Mouse (Mus musculus) common myeloid progenitor, adult 5-6 weeks (primary cell): ENCODE measurements at regions not wholly inside any gene's neighbourhood (a gene's known extent, or its start where the extent isn't known, plus 50 kb on each side); places are given as distances from the start of the nearest gene placed in this dataset.
"Not testable (repeated sequence)": the region's sequence is repeated elsewhere in the genome, so short reads cannot be mapped to it uniquely, and the experiment has no call there.

Source experiments
- ATAC-seq: replicated peaks from 2 replicates; pipeline ENCODE4 v1.8.0; 2016; ENCODE audit warnings: low read depth, mild to moderate bottlenecking, moderate TSS enrichment, inconsistent platforms; ENCODE audit not compliant: poor library complexity, severe bottlenecking

DNA sequence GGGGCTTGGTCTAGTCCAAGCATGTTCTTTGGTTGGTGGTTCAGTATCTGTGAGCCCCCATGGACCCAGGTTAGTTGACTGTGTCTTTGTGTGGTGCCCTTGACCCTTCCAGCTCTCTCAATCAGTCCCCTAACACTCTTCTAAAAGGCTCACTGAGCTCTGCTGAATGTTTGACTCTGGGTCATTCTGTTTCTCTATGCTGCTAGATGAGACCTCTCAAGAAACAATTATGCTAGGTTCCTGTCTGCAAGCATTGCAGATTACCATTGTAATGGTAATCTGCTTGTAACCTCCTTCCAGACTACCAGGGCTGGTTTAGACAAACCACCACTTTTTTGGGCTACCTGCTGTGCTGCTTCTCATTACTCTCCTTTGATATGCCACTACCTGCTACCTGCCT, 2863.9 kb downstream of the Gm37988 start:
- no peak for ATAC-seq

DNA sequence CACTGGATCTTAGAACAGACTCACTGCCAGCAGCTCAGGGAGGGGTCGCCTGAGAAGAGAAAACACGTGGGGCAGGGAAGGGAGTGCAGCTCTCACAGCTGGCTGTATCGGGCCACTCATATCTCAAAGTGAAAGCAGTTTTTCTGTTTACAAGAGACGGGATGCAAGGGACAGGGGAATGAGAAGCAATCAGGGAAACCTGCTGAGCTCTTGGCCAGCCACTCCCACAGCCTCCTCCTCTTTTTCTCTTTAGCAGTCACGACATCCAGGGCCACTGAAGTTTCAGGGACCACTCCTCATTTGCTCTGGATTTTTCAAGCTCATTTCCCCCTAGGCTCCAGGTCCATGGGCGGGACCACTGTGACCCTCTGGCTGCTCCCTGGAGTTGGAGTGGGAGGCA, 2901.5 kb downstream of the Gm37988 start:
- ATAC-seq, result not testable (repeated sequence)

DNA sequence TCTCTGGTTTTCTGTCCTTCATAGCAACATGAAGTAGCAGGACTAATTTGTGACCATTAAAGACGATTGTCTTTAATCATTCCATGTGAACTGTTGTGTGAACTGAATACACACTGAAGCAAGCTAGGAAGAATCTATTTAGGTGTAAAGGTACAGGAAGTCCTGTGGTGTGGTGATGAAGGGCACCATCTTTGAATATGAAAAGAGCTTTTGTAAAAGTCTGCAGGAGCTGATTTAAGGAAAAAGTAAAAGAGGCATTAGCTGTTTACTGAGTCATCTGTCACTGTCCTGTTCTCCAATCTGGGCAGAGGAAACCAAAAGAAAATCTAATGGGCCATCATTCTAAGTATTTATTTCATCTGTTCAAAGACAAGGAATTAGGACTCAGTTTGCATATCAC, 2925.0 kb downstream of the Gm37988 start:
- no peak for ATAC-seq

DNA sequence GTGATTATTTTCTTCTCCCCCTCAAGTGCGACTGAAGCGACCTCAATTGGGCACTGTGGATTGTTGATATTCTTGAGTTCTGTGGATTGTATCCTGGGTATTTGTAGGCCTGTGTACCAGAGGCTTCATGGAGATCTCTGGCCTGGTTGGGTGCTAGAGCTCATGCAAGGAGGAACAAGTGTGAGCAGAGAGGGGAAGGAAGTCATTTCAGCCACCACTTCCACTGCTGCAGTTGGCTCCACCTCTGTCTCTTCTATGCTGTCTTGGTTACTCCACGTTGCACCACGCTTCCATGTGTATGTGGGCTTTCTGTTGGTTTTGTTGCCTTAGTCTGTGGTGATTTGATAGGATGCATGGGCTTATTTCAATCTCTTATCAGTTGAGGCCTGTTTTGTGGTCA, 2929.6 kb downstream of the Gm37988 start:
- ATAC-seq, result no peak

DNA sequence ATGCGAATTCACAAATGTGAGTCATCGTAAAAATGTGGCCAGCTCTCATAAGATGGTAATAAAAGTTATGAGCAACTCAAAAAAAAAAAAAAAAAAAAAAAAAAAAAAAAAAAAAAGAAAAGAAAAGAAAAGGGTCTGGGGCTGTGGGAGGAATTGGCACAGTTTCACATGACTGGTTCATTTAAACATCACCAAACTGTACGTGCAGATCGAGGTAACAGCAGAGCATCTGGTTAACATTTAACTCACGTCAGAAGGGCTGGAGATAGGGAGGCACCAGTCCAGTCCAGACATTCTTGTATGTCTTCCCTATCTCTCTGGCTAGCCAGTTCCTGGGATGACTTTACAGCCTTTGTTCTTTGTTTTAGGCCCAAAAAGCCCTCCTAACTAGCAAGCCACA, 2938.2 kb downstream of the Gm37988 start:
- no peak for ATAC-seq

DNA sequence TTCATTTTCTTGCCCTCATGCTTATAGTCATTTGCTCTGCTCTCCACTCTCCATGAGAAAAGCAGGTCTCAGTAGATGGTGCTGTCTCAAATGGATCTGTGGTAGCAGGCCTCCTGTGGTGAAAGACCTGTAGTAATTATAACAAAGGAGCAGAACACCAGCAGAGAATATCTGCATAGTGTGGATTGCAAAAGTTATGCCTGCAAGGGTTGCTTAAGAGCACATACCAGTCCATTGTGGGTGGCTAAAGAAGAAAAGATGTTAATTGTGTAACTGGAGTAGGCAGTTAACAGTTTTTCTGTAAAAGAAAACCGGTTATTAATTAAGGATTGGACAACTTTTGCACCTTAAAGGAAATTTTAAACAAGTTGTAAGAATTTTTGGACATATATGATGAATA, 2969.0 kb downstream of the Gm37988 start:
- no peak for ATAC-seq

DNA sequence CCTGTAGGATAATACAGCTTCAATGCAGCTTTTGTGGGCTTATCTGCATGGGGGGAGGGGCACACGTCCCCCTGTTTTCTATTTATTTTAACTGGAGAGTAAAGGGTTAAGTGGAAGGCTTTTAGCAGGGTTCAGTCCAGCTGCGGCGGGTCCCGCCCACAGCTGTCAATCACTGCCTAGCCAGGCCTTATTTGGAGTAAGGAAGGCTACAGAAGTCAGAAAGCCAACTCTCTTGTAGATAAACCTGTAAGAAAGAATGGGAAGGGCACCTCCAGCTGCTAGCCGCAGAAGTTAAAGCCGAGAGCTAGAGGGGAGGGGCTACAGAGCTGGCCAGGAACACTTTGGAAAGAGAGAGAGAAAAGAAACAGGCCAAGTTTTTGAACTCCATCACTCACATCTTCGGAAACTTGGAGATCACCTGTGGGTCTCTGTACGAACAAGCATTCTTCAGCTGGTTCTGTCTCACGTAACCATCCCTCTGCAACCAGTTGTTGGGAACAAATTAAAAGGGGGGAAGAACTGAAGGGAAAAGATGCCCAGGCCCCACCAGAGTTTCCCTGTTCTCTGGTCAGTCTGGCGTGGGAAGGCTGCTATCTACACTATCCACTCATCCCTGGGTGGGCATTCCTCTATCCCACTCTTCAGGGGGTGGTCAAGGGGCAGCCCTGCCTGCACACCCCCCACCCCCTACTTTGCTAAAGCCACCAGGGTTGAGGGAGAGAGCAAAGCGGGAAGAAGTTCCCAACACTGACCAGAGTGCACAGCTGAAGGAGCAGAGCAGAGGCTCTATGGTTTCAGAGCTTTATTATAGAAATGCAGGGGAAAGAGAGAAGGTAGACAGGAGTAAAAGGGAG, 2969.7 kb downstream of the Gm37988 start:
- no peak for ATAC-seq

DNA sequence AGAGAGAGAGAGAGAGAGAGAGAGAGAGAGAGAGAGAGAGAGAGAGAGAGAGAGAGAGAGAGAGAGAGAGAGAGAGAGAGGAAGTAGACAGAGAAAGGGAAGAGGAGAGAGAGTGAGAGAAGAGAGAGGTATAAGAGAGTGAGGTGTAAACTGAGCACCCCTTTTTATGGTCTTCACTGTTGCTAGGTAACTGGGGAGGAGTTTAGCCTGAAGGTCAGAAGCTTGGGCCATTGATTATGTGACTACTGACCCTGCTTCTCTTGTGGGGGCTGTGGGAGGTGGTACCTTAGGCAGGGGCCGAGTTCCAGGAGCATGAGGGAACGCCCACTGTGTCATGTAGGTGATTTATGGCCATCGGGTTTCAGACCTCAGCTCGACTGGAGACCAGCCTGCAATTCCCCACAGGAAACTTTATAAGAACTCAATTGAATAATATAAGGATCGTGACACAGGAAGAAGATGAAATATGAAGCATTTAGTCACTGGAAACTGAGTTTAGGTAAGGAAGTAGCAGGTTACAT, 2970.4 kb downstream of the Gm37988 start:
- ATAC-seq, result not testable (repeated sequence)

DNA sequence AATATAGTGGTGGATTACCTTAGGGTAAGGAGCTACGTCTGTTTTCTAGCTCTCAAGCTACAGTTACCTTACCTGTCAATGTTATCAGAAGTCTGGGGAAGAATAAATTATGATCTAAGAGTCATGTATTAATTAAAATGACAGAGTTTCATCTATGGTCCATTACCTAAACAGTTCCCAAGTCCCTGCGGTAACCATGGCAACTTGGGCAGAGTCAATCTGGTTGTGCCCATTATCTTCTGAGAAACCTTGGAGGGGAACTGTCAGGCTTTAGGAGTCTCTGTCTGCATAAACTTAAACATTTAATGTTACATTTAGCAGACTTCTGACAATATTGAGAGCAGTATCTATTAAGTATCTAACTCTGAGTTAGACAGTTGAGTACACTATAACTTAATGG, 2971.0 kb downstream of the Gm37988 start:
- ATAC-seq, result no peak

DNA sequence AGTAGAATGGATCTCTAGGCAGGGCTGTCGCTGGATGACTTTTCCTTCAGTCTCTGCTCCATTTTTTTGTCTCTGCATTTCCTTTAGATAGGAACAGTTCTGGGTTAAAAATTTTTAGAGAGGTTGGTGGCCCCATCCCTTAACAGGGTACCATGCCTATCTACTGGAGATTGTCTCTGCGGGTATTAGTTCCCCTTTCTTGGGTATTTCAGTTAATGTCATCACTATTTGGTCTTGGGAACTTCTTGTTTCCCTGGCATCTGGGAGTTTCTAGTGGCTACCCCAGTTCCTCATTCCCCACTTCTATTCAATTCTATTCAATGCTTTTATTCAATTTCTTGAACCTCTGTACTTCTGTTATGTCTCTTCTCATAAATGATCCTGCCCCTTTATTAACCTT, 3016.3 kb downstream of the Gm37988 start:
- ATAC-seq, result 0 out of 2 replicates have a peak, but pooled peaks have one; percentile 60
